Mouse (Mus musculus): ENCODE measurements at regions not wholly inside any gene's neighbourhood (a gene's known extent, or its start where the extent isn't known, plus 50 kb on each side); places are given as distances from the start of the nearest gene placed in this dataset.

DNA sequence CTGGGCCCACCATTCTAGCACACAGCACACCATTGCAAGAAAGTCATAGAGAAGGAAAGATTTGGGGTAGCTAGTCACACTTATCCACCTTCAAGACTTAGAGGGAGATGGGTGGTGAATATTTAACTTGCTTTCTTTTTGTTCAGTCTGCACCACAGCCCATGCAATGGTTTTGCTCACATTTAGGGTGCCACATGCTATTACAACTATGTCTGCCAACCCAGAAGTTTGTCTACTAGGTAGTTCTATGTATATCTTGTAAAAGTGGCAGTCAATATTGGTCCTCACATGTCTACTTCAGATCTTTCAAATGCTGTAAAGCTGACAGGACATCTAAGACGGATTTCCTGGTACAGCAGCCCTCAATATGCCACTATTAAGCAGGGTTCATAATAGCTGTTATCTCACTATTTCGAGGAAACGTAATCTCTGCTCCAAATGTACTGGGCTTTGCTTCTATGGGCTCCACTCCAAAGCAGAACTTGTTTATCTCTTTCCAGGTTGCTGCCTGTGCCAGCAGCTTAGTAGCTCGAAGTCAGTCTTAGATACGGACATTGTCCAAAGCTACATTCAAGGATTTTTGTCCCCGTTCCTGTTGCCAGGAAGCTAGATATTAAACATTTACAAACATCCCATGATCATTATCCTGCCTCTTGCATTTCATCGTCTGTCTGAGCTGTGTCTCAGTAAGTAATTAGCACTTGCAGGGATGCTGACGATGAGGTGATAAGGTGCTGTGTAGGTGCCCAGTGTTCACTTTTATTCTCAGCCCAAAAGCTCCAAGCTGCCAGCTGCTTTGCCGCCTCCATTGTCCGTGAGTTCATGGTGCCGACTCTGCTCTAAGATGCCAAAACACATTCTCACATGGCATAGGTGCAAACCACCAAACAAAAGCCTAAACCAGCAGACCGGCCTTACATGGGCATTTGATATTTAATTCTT lies 327.8 kb upstream of the Robo2 start:
- DNase-seq (ENCODE audit: low spot score in 2 of 2), result no peak

- DNase-seq (ENCODE audit: low spot score in 2 of 2), result no peak
Observed at GRCm38 (mm10) chr16:74732940-74733776, 321.5 kb upstream of the Robo2 start.

- no peak for DNase-seq (ENCODE audit: low spot score in 2 of 2)
Observed at GRCm38 (mm10) chr16:74730169-74730794, 318.7 kb upstream of the Robo2 start.

GRCm38 (mm10) chr16:74723217-74723616 lies 311.6 kb upstream of the Robo2 start:
- DNase-seq (ENCODE audit: low spot score in 2 of 2), result no peak

DNA sequence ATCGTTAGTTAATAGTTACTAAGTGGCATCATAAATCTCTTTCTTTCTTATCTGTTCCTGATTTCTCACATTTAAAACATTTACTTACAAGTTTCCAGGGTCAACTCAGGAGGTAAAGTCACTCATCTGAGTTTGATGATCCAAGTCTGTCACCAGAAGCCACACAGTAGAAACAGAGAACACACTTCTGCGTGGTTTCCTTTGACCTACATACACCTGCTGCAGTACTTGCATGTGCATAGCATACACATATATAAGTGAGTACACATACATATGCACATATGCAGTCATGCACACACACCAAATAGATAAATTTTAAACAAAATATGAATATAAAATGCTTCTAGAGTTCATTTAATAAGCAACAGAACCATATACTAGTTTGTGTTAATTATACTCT lies 306.5 kb upstream of the Robo2 start:
- no peak for DNase-seq (ENCODE audit: low spot score in 2 of 2)

- no peak for DNase-seq (ENCODE audit: low spot score in 2 of 2)
Observed at GRCm38 (mm10) chr16:74717622-74718021, 306.0 kb upstream of the Robo2 start.

DNA sequence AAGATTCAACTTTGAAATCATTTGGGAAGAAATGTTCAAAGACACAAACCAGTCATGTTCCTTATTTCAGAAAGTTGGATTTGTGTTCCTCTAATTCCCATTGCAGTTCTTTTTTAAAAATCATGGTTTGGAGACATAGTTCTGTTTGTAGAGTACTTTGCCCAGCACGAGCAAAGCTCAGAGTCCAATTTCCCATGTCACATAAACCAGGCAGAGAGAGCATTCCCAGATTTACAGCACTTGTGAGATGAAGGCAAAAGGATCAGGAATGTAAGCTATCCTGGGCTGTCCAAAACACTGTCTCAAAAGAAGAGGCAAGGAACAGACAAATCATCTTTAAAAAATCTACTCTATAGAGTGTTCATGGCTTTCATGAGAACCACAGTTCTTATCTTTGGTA lies 303.3 kb upstream of the Robo2 start:
- DNase-seq (ENCODE audit: low spot score in 2 of 2), result no peak

GRCm38 (mm10) chr16:74712515-74712914 lies 300.9 kb upstream of the Robo2 start:
- DNase-seq (ENCODE audit: low spot score in 2 of 2), result no peak

GRCm38 (mm10) chr16:74702067-74702466 lies 290.4 kb upstream of the Robo2 start:
- no peak for DNase-seq (ENCODE audit: low spot score in 2 of 2)

- no peak for DNase-seq (ENCODE audit: low spot score in 2 of 2)
Observed at GRCm38 (mm10) chr16:74683371-74683770, 271.7 kb upstream of the Robo2 start.

GRCm38 (mm10) chr16:74675586-74675985 lies 264.0 kb upstream of the Robo2 start:
- DNase-seq (ENCODE audit: low spot score in 2 of 2), result no peak

- DNase-seq (ENCODE audit: low spot score in 2 of 2), result no peak
Observed at GRCm38 (mm10) chr16:74671466-74671865, 259.8 kb upstream of the Robo2 start.

DNA sequence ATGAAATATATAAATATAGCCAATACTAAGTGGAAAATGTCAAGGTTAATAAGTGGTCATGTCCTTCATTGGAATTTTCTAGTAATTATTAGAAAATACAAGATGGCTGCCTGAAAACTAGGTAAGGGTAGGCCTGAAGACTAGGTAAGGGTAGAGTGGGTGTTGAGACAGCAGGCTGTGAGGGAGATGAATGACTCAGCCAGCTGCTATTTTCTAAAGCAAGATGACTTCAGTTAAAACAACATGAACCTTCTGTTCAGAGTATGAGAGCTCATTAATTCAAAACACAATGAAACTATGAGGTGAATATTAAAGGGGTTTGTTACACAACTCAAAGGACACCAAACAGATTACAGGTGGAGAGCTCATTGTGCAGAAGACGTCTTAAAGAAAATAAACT lies 252.7 kb upstream of the Robo2 start:
- no peak for DNase-seq (ENCODE audit: low spot score in 2 of 2)

GRCm38 (mm10) chr16:74651244-74651643 lies 239.6 kb upstream of the Robo2 start:
- no peak for DNase-seq (ENCODE audit: low spot score in 2 of 2)

- DNase-seq (ENCODE audit: low spot score in 2 of 2), result no peak
Observed at GRCm38 (mm10) chr16:74649207-74649606, 237.6 kb upstream of the Robo2 start.

DNA sequence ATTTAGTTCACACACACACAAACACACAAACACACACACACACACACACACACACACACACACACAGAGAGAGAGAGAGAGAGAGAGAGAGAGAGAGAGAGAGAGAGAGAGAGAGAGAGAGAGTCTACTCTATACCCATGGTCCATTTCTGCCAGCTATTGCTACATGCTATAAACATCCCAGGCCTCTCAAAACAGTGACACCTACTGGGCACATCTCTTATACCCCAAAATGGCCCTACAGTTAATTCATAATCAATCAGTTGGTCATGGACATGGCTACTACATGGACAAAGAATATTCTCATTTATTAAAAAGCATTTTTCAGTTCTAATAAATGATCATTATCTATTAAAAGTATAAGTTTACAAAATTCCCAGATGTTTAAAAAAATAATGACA lies 236.8 kb upstream of the Robo2 start:
- no peak for DNase-seq (ENCODE audit: low spot score in 2 of 2)

GRCm38 (mm10) chr16:74644750-74645366 lies 233.2 kb upstream of the Robo2 start:
- no peak for DNase-seq (ENCODE audit: low spot score in 2 of 2)

GRCm38 (mm10) chr16:74639805-74640204 lies 228.2 kb upstream of the Robo2 start:
- no peak for DNase-seq (ENCODE audit: low spot score in 2 of 2)

GRCm38 (mm10) chr16:74637638-74638037 lies 226.0 kb upstream of the Robo2 start:
- DNase-seq (ENCODE audit: low spot score in 2 of 2), result no peak

- no peak for DNase-seq (ENCODE audit: low spot score in 2 of 2)
Observed at GRCm38 (mm10) chr16:74625783-74626182, 214.2 kb upstream of the Robo2 start.

DNA sequence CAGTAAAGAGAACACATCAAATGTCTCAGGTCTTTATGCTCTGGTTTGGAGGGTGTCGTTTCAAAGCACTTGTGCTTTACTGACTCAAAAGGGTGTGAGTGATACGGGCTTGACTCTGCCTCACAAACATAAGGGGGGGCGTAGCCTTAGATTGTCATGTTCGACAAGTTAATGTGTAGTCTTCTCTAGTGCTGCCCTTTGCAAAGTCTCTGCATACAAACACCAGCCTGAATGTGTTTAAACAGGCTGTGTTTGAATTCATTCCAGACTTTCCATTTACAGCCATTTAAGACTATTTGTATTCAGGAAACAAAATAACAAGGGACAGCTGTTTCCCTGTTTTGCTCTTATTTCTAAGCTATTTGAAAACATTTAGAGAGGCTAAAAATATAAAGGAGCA lies 200.4 kb upstream of the Robo2 start:
- DNase-seq (ENCODE audit: low spot score in 2 of 2), result no peak

GRCm38 (mm10) chr16:74609564-74609963 lies 197.9 kb upstream of the Robo2 start:
- no peak for DNase-seq (ENCODE audit: low spot score in 2 of 2)

Data from urinary bladder, postnatal 4 days (tissue).